Mouse (Mus musculus) midbrain, postnatal 0 days (tissue): Measurements from ENCODE around the gene Pacrg. TPM values are rescaled to one million over a fixed set of nuclear protein-coding genes. Genes with fewer than 3 reads are reported as not detected.

Experiments
- ATAC-seq: fragments of 200-750 bp; cut with Nextera tagmentation; 2 replicates; pipeline ENCODE4 v1.8.0; 2017; ENCODE audit warnings: moderate number of reproducible peaks, mild to moderate bottlenecking, moderate TSS enrichment, moderate library complexity; ENCODE audit not compliant: low FRiP score
- DNase-seq: peaks from one replicate; pipeline ENCODE4 v3.0.0-alpha.2; 2015; ENCODE audit warnings: low spot score
- H3K27ac ChIP-seq: fragments of 300-500 bp; sonication (generic); 2 replicates; pipeline ENCODE4 v1.5.1; 2014; ENCODE audit warnings: low read depth, mild to moderate bottlenecking, low read length, mixed read lengths
- H3K27me3 ChIP-seq: fragments of 300-500 bp; sonication (generic); 2 replicates; pipeline ENCODE4 v1.6.1; 2014; ENCODE audit warnings: low read length, control low read depth, mixed read lengths; ENCODE audit not compliant: insufficient read depth
- H3K36me3 ChIP-seq: fragments of 300-500 bp; sonication (generic); 2 replicates; pipeline ENCODE4 v1.6.1; 2014; ENCODE audit warnings: low read length, control low read depth, mixed read lengths; ENCODE audit not compliant: insufficient read depth
- H3K4me1 ChIP-seq: fragments of 300-500 bp; sonication (generic); 2 replicates; pipeline ENCODE4 v1.6.1; 2014; ENCODE audit warnings: mild to moderate bottlenecking, control low read depth, antibody characterized with exemption, low read length, mixed read lengths; ENCODE audit not compliant: insufficient read depth
- H3K4me2 ChIP-seq: fragments of 300-500 bp; sonication (generic); 2 replicates; pipeline ENCODE4 v1.6.1; 2014; ENCODE audit warnings: low read depth, mild to moderate bottlenecking, low read length, mixed read lengths; ENCODE audit not compliant: poor library complexity, severe bottlenecking
- H3K4me3 ChIP-seq: fragments of 300-500 bp; sonication (generic); 2 replicates; pipeline ENCODE4 v1.5.1; 2014; ENCODE audit warnings: low read depth, mild to moderate bottlenecking, low read length, moderate library complexity
- H3K9ac ChIP-seq: fragments of 300-500 bp; sonication (generic); replicated peaks from 2 replicates; pipeline ENCODE4 v1.6.1; 2014; ENCODE audit warnings: mild to moderate bottlenecking, low read length, moderate library complexity, mixed read lengths; ENCODE audit not compliant: poor library complexity, severe bottlenecking
- H3K9me3 ChIP-seq: fragments of 300-500 bp; sonication (generic); 2 replicates; pipeline ENCODE4 v1.6.1; 2016; ENCODE audit warnings: low read length, control low read depth
- CTCF ChIP-seq: IDR thresholded peaks from 2 replicates; pipeline ENCODE4 v1.5.1; 2016; ENCODE audit warnings: antibody characterized with exemption, mild to moderate bottlenecking
- WGBS: fragments of 180-500 bp; shearing (Covaris S2); extraction: QIAGEN DNeasy Blood & Tissue Kit; methylation state at CpG from one replicate; pipeline ENCODE4 v1.1.7; 2014; 5-methylcytosine and 5-hydroxymethylcytosine counted together
- polyA plus RNA-seq: library from polyadenylated mRNA; unstranded; fragments of >200 nt; fragmentation: Nextera tagmentation; extraction: Ambion mirVana; gene quantifications from 2 replicates; pipeline ENCODE4 v1.2.1, GENCODE M21; 2015
- total RNA-seq: library from RNA; depleted of rRNA; stranded (reverse); fragments of >200 nt; gene quantifications from 2 replicates; pipeline ENCODE4 v1.2.3, GENCODE M21; 2014

Gene Pacrg
- total and polyA plus RNA-seq, 2 experiments from 2014 or later, result 14.6 to 23.0 TPM

GRCm38 (mm10) chr17:10410597-10411476 is 429.3 kb downstream of the Pacrg start:
- H3K36me3 ChIP-seq, result no peaks in the 10 kb centered on the region
- TF ChIP-seq CTCF, result no peak
- no peak overlapping the region for H3K4me2 ChIP-seq
- 66% methylated on average over 8 of the region's 8 CpGs for WGBS
- H3K27ac ChIP-seq, result no peak overlapping the region
- H3K27me3 ChIP-seq, result 0 out of 2 replicates have a peak, but pooled peaks cover 2% of the 10 kb centered on the region
- DNase-seq (no peak), ATAC-seq (no peak)
- H3K9ac ChIP-seq, result no peak overlapping the region
- H3K9me3 ChIP-seq, result no peaks in the 10 kb centered on the region
- H3K4me1 ChIP-seq, result peaks cover 5% of the 10 kb centered on the region; the same call in 1 of the 2 replicates
- no peak overlapping the region for H3K4me3 ChIP-seq

- 0 out of 2 replicates have a peak, but pooled peaks cover 2% of the 10 kb centered on the region for H3K27me3 ChIP-seq
- no peaks in the 10 kb centered on the region for H3K36me3 ChIP-seq
- ATAC-seq (no peak), DNase-seq (peak; percentile 63)
- H3K4me1 ChIP-seq, result peaks cover 5% of the 10 kb centered on the region; the same call in 1 of the 2 replicates
- no peaks in the 10 kb centered on the region for H3K9me3 ChIP-seq
- H3K27ac ChIP-seq, result no peak overlapping the region
- H3K4me3 ChIP-seq, result no peak overlapping the region
- H3K4me2 ChIP-seq, result no peak overlapping the region
- 45% methylated on average over 4 of the region's 4 CpGs for WGBS
- no peak overlapping the region for H3K9ac ChIP-seq
- TF ChIP-seq CTCF, result no peak
Measured at GRCm38 (mm10) chr17:10408681-10409081, 431.4 kb downstream of the Pacrg start.

- no peak for TF ChIP-seq CTCF
- Histone ChIP-seq H3K9me3 (no peaks in the 10 kb centered on the region), H3K4me3 (no peak overlapping the region), H3K9ac (no peak overlapping the region), H3K36me3 (no peaks in the 10 kb centered on the region), H3K4me1 (peaks cover 5% of the 10 kb centered on the region; the same call in 1 of the 2 replicates), H3K27ac (no peak overlapping the region), H3K4me2 (no peak overlapping the region), H3K27me3 (0 out of 2 replicates have a peak, but pooled peaks cover 2% of the 10 kb centered on the region)
- no peak for ATAC-seq
- WGBS, result 48% methylated on average over 7 of the region's 7 CpGs
- no peak for DNase-seq
Measured at GRCm38 (mm10) chr17:10407031-10407722, 432.9 kb downstream of the Pacrg start.

GRCm38 (mm10) chr17:10406311-10406710 is 433.8 kb downstream of the Pacrg start:
- DNase-seq (no peak), ATAC-seq (no peak)
- Histone ChIP-seq H3K4me1 (peaks cover 6% of the 10 kb centered on the region; the same call in 1 of the 2 replicates), H3K27me3 (0 out of 2 replicates have a peak, but pooled peaks cover 2% of the 10 kb centered on the region), H3K9me3 (no peaks in the 10 kb centered on the region), H3K9ac (no peak overlapping the region), H3K4me3 (no peak overlapping the region), H3K36me3 (no peaks in the 10 kb centered on the region), H3K27ac (no peak overlapping the region), H3K4me2 (no peak overlapping the region)
- TF ChIP-seq CTCF, result no peak
- 36% methylated on average over 7 of the region's 7 CpGs for WGBS

- TF ChIP-seq CTCF, result no peak
- Histone ChIP-seq H3K9me3 (no peaks in the 10 kb centered on the region), H3K27me3 (0 out of 2 replicates have a peak, but pooled peaks cover 2% of the 10 kb centered on the region), H3K27ac (no peak overlapping the region), H3K4me1 (peaks cover 8% of the 10 kb centered on the region; the same call in 1 of the 2 replicates), H3K36me3 (no peaks in the 10 kb centered on the region), H3K4me2 (no peak overlapping the region), H3K9ac (no peak overlapping the region), H3K4me3 (no peak overlapping the region)
- DNase-seq (no peak), ATAC-seq (no peak)
- WGBS, result 39% methylated on average over 7 of the region's 7 CpGs
Measured at GRCm38 (mm10) chr17:10405906-10406305, 434.2 kb downstream of the Pacrg start.
